Mouse (Mus musculus): ENCODE data around the gene Slc25a11.

The Slc25a11 gene

DNA sequence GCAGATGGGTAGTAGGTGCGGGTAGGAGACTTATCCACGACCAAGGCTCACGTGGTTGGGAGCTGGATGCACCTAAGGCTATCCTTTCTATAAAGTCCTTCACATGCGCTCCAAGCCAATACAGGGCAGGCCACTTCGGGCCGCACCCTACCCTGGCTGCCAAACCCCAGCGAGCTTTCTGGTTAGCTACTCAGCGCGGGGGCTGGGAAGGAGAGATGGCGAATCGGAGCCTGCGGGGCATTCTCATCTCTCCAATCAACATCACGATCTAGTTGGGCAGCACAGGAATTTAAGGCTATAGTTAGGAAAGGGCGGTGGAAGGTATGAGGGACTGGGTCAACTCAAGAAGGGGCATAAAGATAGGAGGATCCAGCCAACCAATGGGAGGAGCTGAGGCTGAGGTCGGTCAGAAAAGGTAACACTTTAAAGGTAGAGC is 21.1 kb upstream of the Slc25a11 start:
- DNase-seq (ENCODE audit: low read depth, low spot score), result no peak

DNA sequence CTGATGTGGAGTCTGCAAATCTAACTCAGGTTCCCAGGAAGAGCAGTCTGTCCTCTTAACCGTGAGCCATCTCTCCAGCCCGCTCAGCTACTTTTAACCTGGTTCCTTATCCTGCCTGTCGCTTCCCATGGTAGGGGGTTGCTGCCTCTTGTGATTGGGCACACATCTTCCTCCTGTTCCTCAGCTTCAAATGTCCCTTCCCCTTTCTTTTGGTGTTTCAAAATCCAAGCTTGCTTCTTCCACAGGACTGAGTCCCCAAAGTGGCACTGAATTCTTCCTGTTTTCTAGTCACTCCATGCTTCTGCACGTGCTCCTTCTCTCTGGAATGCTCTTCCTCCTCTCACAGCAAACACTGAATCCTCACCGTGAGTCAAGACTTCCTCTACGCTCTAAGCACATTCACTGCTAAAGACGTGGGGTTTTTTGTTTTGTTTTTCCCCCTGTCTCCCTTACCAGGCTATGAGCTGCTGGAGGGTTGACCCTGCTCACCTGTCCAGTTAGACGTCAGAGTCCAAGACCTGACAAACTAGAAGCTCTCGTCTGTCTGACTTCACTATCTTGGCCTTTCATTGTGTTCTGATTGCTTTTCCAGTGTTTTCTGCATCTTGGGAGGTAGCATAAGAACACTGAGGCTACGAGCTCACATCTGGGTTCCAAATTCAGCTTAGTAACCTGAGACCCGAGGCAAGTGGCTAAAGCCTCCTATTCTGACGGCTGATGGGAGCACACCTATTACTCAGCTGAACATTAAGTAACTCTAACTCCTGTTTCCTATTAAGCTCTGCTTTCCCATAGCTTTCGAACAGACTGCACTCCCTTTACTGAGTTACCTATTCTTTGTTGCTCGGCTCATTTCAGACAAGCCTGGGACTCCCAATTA is 20.2 kb upstream of the Slc25a11 start:
- no peak for DNase-seq (ENCODE audit: low read depth, low spot score)

GRCm38 (mm10) chr11:70666687-70667086 is 19.4 kb upstream of the Slc25a11 start:
- DNase-seq (ENCODE audit: low read depth, low spot score), result no peak

- DNase-seq (ENCODE audit: low read depth, low spot score), result no peak
Observed at GRCm38 (mm10) chr11:70664741-70665140, 17.5 kb upstream of the Slc25a11 start.

- DNase-seq (ENCODE audit: low read depth, low spot score), result no peak
Observed at GRCm38 (mm10) chr11:70663957-70664356, 16.7 kb upstream of the Slc25a11 start.

- no peak for DNase-seq (ENCODE audit: low read depth, low spot score)
Observed at GRCm38 (mm10) chr11:70663101-70663500, 15.8 kb upstream of the Slc25a11 start.

- no peak for DNase-seq (ENCODE audit: low read depth, low spot score)
Observed at GRCm38 (mm10) chr11:70660571-70660970, 13.3 kb upstream of the Slc25a11 start.

DNA sequence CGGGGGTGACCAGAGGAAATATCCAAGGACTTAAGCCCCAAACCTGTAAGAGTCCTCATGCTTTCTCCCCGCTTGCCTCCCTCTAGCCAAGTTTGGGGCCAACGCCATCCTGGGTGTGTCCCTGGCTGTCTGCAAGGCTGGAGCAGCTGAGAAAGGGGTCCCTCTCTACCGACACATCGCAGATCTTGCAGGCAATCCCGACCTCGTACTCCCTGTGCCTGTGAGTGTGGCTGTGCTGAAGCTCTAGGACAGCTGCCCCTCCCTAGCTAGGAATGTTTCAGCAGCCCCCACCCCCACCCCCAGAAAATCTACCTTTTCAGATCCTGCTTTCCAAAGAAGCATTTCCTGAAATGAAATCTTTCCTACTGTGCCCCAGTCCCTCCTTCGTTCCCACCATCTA is 11.7 kb upstream of the Slc25a11 start:
- peak; percentile 44 for DNase-seq (ENCODE audit: low read depth, low spot score)

DNA sequence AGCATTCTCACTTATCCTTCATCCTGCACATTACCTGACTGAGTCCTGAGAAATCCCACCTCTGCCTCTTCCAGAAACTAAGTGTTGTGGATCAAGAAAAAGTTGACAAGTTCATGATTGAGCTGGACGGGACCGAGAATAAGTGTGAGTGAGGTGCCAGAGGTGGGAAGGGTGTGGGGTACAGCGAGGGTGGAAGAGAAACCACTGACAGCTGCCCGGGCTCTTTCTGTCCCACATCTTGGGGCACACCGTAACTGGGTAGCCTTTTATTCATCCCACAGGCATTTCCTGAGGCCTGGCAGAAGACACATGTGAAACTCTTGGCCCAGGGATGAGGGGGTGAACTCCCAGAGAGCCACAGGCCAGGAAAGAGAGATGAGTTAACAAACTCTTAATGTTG is 11.2 kb upstream of the Slc25a11 start:
- DNase-seq (ENCODE audit: low read depth, low spot score), result no peak

DNA sequence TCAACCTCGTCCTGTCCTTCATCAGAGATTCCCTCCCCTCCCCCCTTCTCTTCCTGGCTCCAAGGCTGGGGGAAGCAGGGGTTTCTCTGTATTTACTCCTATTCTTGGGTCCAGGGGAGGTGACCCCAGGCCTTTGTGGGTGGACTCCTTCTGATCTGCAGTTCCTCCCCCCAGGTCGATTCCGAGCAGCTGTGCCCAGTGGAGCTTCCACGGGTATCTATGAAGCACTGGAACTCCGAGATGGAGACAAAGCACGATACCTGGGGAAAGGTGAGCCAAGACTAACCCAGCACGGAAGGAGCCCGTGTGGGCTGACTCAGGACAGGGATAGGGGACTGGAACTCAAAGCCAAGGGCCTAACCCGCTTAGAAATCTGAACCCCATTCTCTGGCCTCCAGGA is 10.7 kb upstream of the Slc25a11 start:
- DNase-seq (ENCODE audit: low read depth, low spot score), result no peak

- no peak for DNase-seq (ENCODE audit: low read depth, low spot score)
Observed at GRCm38 (mm10) chr11:70657573-70657972, 10.3 kb upstream of the Slc25a11 start.

- DNase-seq (ENCODE audit: low read depth, low spot score), result no peak
Observed at GRCm38 (mm10) chr11:70656964-70657363, 9.7 kb upstream of the Slc25a11 start, which contains the start of gene Eno3. Gene Eno3, plus strand, starts transcription at chr11:70657202.

GRCm38 (mm10) chr11:70656456-70656927 is 9.2 kb upstream of the Slc25a11 start:
- peak; percentile 40 for DNase-seq (ENCODE audit: low read depth, low spot score)

DNA sequence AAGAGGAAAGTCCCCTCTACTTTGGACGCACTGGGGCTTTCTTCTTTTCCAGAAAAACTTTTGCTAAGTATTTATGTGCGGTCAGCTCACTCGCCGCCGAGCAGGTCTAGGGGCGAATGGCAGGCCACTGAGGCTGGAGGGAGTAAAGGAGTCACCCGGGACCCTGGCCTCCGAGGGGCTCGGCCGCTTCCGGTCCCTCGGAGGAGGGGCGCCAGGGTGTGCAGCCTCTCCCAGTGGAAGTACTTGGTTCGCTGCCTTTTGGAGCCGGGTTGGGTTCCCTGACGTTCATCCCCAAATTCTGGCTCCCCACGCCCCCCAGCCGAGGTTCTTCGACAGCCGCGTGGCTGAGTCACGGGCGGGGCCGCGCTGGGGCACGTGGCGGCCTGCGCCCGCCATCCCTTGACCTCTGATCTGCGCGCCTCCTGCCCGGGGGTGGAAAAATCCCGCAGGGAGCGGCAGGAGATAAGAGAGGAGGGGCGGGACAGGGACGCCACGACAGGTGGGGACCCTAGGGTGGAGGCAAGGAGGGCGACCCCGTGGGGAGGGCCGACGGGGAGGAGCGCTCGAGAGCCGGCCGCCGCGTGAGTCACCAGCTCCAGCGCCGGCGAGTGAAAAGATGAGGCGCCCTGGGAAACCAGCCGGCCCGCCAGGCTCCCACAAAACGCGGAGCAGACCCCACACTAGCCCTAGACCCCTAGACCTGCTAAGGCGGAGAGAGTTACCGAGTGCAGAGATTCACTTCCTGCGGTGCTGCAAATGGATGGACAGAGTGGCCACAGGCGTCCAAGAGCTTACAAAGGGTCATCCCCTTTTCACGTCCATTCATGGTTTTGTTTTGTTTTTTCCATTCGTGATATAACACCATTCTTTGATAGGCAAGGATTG is 8.5 kb upstream of the Slc25a11 start:
- peak; percentile 82 for DNase-seq (ENCODE audit: low read depth, low spot score)

- DNase-seq (ENCODE audit: low read depth, low spot score), result peak; percentile 79
Observed at GRCm38 (mm10) chr11:70654923-70655570, 7.8 kb upstream of the Slc25a11 start.

DNA sequence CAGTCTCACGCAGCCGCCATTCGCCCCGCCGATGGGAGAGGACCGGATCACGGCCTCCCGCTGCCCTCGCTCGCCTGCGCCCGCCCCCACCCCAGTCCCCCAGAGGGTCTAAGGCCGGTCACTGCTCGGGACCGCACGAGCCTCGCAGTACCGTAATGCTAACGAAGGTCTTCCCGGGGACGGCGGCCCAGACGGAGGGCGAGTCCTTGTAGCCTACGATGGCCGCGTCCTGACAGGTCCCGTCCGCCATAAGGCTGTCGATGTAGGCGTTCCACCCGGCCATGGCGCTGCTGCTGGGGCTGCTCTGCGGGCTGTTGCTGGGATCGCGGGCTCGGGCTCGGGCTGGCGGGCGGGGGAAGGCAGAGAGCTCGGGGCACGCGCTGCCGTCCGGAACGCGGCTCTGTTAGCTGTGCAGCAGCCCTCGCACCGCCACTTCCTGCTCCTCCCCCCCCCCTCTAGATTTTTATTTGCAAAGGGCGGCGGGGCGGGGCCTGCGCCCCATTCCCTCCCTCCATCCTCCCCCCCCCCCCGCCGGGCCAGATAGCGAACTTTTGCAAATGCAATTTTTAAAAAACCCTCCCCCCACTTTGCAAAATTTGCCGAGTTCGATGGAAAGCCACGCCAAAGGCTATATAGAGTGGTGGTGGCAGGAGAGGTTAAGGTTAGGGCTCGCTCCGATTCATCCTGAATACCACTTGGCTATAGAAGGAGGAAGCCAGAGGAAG is 7.1 kb upstream of the Slc25a11 start, which contains the start of gene Pfn1:
Gene Pfn1 (minus strand): TSS at position 447 of the 725 bp plus-strand sequence.
- DNase-seq (ENCODE audit: low read depth, low spot score), result peak; percentile 79

GRCm38 (mm10) chr11:70653345-70654197 is 6.3 kb upstream of the Slc25a11 start:
- peak; percentile 70 for DNase-seq (ENCODE audit: low read depth, low spot score)

DNA sequence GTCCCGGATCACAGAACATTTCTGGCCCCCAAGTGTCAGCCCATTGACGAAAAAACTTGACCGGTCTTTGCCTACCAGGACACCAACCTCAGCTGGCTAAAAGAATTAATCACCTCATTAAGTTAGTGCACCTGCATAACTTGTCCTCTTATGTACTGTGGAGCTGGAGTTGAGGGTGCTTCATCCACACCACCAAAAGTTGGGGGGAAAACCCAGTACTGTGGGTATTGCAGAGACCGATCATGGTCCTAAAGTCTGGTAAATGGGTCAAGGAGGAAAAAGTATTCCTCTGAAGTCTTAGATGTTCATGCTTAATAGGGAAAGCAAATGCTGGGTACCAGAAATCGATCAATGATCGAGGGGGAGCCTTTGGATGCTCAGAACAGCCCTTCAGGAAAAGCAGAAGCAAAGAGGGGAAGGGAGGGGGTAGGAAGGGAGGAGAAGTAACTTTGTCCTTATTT is 5.6 kb upstream of the Slc25a11 start:
- no peak for DNase-seq (ENCODE audit: low read depth, low spot score)

GRCm38 (mm10) chr11:70652029-70652883 is 5.0 kb upstream of the Slc25a11 start:
- no peak for DNase-seq (ENCODE audit: low read depth, low spot score)
